Mouse (Mus musculus): ENCODE results near the gene Mbnl1.

The Mbnl1 gene

DNA sequence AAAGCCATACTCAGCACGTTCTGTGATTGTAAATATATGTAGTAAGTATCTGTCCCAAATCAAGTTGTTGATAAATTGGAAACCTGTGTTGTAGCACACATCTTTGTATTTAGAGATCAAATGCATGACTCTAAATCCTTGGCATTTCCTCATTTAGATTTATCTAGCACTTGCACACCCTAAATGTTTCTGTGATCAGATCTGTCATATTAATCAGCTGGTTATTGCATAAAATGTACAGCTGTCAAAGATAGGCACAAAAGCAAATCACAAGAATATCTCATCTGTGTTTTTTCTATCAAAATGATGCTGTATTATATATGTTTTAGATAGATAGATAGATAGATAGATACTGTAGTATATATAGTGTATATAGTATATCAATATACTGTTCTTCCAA lies 98.9 kb downstream of the Mbnl1 start:
- DNase-seq: no peak

DNA sequence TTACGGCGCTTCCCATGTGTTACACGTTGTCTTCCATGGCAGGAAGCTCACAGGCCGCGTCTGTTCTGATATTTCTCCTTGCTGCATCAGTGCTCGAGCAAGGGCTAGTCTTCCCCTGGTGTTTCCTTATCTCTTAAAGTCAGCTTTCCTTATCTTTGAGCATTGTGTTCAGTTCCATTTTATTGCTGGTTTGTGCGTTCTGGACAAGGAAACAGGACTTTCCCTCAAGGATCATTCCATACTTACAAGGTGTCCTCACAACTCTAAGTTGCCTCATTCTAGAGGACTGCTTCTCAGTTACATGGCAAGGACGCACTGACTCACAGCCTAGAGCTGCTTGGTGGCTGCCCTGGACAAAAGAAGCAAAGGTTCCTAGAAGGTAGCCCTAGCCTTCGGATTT lies 101.6 kb downstream of the Mbnl1 start:
- DNase-seq: no peak

DNA sequence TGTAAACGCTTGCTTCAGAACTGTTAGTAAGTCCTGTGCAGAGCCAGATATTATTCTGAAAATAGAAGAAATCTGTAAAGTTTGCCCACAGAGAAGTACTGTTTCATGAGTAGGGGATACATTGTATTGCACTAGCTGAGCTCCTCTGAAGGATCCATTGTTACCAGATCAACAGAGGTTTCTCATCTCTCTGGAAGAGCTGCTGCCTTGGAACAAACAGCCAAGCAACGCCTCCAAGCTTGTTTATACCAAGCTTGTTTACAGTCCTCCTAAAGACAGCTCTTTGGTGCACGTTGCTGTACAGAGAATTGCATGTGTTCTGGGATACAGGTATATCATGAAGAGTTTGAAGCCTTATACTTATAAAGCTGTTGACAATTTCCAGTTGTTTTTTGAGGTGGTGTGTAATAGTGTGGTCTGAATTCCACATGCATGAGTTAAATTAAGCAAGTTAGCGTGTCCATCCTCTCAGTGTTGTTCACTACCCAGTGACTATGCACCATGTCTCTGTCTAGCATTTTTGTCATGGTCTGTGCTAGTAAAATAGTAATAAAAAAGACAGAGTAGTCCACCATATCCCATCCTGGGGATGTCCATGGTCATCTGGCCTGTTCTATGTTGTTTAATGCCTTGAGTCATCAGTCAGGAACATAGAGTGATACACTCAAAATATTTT lies 102.4 kb downstream of the Mbnl1 start:
- DNase-seq: no peak

DNA sequence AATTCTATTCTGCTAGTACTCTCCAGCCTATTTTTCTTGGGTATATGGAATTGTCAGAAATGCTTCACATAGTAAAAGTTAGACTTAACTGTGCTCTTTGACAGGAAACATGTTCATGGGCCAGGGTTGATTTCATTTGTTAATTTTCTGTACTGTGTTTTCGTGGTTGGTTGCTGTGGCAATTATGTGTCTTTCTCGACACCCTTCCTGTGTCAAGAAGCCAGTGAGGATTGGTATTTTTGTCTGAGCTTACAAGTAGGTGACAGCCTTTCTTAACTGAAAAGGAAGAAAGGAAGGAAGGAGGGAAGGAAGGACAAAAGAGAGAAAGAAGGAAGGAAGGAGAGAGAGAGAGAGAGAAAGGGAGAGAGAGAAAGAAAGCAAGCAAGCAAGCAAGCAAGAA lies 103.3 kb downstream of the Mbnl1 start:
- no peak for DNase-seq

DNA sequence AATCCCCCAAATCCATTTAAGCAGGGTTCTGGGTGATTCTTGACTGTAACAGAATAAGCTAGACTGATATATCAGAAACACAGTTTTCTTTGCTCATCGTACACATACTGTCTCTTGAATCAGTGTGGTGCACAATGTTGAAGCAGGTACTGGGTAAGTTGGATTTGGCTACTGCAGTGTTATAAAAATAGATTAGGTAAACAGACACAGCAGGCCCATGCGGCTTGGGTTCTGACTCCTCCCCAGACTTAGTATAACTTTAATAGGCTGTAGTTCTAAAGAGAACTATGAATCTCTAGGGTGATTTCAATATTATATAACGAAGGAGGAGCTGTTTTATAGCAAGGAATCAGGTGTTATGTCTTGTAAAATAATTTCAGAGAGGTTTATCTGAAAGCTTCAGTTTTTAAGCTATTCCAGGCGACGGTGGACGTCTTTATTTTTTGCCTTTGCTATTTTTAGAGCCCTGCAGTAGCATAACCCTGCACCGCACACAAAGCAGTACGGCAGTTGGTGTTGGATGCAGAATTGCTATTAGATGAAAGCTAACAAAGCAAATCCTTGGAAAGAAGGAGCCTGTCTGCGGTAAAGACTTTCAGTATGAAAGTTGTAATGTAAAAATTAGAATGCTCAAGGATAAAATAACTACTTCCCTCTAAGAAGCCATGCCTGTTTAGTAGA lies 103.9 kb downstream of the Mbnl1 start:
- peak; percentile 79 for DNase-seq

DNA sequence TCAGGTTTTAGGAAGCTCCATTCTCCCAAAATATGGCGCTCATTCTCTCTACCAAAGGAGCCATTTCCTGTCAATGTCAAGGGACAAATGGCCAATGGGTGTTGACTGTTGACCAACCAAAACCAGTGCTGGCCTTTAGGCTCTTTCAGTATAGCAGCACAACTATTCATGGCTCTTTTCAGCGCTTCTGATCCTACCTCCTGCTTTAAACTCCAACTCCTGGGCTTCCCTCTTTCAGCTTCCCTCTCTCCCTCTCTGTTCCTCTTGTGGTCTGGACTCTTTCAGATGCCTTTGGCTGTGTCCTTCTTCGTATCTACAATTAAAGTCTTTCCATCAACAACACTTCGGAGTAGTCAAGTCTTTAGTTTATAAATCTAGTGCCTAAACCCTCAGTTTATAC lies 107.2 kb downstream of the Mbnl1 start:
- no peak for DNase-seq

DNA sequence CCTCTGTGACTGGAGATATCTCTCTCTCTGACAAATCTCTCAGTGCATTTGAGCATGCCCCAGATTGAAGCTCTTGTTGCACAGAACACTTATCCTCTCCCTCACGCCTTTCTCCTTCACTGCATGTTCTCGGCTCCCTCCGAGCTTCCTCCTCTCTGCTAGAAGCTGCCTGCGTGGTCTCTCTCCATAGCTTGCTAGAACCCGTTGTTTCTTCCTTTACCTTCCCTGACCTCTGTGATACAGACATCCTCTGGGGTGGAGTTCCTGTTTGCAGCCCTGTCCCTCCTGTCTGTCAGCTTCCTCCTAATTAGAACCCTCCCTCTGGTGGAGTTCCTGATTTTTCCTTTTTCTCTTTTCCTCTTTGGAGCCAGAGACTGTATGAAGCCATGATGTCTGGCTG lies 108.1 kb downstream of the Mbnl1 start:
- no peak for DNase-seq

DNA sequence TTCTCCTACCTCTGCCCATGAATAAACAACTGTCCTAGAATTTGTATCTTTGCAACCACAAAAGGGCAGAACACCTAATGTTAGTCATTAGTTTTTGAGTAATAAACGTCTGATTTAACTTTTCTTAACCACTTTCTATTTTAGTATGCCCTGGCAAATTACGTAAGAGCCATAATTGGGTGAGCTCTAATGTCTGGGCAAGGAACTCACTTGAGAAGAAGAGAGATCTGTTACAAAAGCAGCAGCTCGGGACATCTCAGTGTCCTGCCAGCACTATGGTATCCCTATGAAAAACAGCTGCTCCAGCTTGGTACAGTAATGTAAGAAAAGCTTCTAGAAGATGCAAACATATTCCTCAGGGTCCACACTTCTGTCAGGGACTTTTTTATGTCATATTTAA lies 109.5 kb downstream of the Mbnl1 start:
- DNase-seq: no peak

DNA sequence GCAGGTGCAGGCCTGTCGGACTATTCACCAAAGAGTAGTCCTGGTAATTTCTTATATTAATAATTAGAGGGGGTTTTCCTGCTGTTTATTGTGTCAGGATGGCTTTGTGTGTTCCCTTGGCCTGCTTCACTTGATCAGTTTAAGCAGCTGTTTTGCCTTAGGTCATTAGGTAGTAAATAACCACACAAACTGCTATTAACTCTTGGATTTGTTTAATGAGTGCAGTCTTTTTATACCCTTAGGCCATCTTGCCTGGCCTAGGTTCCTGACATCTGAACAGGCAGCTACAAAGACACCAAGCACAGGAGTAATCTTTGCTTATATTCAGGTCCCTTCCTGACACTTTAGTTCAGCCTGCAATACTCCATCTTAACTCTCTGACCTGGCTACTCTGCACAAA lies 110.0 kb downstream of the Mbnl1 start:
- DNase-seq: no peak

DNA sequence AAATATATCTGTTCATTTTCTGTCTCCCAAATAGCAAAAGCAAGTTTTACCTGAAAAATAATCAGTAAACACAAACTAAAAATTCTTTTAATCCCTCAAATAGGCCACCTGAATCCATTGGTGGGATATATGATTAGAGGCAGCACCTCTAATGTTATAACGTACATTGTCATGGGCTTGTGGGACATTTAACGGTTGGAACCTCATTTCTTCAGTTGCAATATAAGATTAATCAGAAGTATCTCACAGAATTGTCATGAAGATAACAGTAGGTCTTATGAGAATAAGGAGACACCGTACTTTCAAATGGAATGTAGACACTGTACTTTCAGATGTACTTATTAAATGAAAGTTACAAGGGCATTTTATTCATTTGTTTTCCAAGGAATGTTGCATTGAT lies 112.1 kb downstream of the Mbnl1 start:
- no peak for DNase-seq

DNA sequence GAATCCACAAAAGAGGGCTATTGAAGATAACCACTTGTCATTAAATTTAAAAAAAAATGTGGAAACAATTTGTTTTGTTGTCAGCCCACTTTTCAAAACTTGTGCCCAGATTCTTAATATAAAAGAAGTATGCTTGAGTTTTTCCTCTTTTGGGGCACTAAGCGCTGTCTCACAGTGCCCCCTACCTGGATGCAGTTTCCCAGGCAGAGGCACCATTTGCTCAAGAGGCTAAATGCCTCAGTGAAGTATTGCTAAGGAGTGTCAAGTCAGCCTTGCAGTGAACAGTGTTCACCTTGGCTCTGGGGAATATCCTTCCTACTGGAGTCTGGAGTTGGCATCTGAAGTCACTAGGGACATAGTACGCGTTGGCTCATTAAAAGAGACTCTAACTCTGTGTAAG lies 113.4 kb downstream of the Mbnl1 start:
- no peak for DNase-seq

DNA sequence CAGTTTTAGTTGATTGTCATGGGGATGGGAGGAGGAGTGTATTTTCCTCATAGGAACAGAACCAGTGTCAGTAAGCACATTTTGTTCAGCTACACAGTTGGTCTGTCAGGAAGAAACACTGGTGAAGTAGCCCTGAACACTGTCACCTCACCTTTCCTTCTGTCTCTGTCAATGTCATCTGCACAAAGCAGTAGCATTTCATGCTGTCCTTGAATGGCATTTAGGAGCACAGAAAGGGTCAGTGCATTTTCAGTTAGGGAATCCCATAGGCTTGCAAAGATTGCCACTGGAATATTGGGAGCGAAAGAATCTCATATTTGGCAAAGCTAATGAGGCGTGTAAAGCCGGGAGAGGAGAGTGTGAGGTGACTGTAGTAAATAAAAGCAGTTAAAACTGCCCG lies 114.5 kb downstream of the Mbnl1 start:
- no peak for DNase-seq

DNA sequence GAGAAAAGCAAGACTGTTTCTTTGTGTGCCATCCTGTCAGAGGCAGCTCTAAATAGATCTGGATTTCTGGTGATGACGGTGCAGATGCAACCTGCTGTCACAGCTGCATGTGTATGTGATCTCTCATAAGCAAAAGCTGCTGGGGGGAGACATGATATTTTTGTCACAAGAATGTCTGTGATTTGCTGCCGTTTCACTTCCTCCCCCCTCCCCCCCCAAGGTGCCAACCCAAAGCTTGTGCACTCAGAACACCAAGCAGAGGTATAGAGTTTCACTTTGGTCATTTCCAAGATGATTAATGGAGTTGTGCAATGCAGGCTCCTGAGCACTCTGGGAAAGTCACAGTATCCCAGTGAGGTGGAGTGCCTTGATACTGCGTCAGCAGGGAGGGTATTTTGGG lies 116.7 kb downstream of the Mbnl1 start:
- no peak for DNase-seq

DNA sequence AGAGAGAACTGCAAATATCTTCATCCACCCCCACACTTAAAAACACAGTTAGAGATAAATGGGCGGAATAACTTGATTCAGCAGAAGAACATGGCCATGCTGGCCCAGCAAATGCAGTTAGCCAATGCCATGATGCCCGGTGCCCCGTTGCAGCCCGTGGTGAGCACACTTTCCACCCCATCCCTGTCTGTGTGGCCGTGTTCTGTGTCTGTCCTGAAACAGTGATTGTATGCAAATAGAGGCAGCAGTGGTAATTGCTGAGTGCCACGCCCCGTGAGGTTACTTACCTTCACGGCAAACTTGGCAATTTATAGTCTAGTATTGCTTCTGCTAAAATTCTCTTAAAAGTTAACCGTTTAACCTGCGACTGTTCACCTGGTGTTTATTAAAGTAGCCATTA lies 123.0 kb downstream of the Mbnl1 start:
- DNase-seq: no peak

DNA sequence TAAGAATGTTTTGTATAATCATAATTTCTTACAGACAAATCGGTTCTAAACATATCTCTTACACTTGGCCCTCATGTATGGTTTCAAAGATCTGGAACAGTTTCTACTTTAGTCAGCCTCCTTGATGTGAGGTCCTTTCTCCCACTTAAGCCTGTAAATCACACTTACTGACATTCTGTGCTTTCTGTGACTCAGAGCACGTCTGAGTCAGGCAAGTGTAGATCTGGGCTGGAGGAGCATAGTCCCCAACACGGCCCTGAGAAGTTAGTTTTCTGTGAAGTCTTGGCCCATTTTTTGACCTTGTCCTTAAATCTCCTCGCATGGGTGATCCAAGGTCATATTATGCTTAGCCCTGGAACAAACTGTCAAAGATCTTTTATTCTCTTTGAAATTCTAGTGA lies 124.4 kb downstream of the Mbnl1 start:
- no peak for DNase-seq

DNA sequence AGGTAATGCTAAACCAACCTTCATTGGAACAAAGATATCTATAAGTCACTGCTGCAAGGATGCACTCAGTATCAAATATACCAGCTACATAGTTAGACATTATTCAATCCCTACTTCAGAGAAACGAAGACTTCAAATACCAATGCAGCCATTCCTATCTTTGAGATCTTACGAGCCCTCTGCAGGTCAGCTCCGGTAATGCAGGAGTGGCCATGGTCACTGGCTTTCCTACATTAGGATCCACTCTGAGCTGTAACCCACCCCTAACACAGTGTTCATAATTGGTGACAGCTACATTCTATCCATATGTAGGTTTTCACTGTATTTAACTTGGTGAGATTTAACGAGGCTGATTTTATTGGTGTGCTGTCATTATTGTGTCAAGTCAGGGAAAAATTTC lies 129.1 kb downstream of the Mbnl1 start:
- peak; percentile 72 for DNase-seq

DNA sequence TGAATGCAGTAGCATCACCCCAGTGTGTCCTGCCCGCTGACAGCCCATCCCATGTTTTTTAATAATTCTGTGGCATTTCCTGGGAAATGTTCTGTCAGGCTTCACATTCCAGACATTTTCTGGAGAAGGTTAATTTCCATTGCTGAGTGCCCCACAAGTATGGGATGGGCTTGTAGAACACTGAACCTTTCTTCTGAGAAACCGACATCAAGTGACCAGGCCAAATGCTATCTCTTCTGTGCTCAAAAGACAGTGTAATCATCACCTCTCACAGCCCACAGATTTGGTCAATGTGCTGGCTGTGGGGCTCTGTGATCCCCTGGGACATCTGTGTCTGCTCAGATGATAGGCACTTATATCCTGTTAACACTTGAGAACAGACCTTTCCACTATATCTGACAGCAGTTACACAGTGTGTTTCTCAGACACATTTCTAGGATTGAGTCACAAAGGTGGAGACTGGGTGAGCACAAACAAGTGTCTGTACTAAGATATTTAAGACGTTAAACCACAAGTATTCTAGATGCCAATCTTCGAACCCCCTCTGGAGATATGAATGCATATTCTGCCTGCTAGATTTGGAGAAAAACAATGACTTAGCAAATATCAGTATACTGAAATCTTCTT lies 130.4 kb downstream of the Mbnl1 start:
- DNase-seq: no peak

DNA sequence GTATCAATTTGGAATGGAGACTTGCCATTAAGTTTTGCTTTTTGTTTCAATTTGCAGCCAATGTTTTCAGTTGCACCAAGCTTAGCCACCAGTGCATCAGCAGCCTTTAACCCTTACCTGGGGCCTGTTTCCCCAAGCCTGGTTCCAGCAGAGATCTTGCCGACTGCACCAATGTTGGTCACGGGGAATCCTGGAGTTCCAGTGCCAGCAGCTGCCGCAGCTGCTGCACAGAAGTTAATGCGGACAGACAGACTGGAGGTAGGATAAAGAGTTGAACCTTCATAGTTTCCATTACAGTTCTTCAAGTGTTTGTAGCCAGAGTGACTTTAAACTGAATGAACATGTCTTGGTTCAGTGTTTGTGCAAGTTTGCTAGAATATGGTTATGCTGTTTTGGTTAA lies 131.0 kb downstream of the Mbnl1 start:
- DNase-seq: no peak

DNA sequence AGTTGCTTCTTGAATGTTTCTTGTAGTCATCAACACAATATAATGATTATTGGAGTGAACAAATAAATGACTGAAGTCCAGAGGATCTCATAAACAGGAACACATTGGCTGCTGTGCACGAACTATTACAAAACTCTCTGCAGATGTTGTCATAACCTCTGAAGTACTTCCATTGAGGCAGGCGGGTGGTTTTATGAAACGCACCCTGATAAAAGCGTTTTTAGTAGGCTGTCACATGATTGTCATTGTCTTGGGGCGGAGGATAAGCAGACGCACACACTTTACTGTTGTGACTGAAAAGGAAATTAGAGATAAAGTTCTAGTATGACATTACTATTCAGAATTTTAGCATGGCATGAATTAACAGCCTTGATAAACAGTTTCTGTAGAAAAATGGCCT lies 131.6 kb downstream of the Mbnl1 start:
- DNase-seq: no peak

DNA sequence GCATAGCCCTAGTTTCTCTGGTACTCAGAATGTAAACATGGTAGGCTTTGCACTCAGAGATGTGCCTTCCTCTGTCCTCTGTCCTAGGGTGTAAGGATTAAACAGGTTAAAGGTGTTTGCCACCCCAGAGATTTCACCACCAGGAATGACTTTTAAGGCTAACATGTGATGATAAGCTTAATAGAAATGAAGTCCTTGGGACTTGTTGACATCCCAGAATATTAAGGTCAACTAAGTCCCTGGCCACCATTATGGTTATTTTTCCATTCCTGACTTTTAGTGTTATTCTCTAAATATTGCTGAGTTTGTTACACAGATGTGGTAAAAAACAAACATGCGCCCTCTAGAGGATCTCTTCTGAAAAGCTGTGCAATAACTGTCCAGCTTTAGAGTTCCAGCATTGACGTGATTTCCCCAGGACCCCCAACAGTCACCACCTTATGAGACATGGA lies 136.3 kb downstream of the Mbnl1 start:
- DNase-seq: no peak

DNA sequence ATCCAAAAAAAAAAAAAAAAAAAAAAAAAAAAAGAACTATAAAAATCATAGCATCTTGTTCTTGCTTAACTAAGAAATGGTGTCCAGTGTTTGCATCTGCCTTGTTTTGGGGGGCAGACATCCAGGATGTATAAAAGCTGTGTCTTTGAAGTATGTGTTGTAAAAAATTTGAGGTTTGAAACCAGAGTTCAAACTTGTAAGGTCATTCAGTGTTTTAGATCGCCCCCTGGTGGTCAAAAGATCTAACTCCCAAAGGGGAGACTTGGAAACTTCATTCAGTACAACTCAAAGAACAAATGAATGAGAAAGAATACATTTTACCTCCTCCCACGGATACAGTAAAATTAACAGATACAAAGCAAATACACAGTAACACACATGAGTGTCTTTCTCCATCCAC lies 139.2 kb downstream of the Mbnl1 start:
- peak; percentile 37 for DNase-seq

DNA sequence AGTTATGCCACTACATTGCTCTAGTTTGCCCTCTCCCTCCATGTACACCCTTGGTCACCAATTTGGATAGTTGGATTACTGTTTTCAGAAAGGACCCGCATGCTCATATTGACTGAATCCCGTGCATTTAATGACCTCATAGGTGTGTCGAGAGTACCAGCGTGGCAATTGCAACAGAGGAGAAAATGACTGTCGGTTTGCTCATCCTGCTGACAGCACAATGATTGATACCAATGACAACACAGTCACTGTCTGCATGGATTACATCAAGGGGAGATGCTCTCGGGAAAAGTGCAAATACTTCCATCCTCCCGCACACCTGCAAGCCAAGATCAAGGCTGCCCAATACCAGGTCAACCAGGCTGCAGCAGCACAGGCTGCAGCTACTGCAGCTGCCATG lies 140.5 kb downstream of the Mbnl1 start:
- DNase-seq: no peak

DNA sequence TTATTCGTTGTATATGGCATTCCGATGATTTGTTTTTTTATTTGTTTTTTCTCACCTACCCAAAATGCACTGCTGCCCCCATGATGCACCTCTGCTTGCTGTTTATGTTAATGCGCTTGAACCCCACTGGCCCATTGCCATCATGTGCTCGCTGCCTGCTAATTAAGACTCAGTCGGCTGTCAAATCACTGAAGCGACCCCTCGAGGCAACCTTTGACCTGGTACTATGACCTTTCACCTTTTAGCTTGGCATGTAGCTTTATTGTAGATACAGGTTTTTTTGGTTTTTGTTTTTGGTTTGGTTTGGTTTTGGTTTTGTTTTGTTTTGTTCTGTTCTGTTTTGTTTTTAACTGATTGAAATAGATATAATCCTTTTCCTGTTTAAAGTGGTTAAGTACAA lies 141.9 kb downstream of the Mbnl1 start:
- DNase-seq: no peak

DNA sequence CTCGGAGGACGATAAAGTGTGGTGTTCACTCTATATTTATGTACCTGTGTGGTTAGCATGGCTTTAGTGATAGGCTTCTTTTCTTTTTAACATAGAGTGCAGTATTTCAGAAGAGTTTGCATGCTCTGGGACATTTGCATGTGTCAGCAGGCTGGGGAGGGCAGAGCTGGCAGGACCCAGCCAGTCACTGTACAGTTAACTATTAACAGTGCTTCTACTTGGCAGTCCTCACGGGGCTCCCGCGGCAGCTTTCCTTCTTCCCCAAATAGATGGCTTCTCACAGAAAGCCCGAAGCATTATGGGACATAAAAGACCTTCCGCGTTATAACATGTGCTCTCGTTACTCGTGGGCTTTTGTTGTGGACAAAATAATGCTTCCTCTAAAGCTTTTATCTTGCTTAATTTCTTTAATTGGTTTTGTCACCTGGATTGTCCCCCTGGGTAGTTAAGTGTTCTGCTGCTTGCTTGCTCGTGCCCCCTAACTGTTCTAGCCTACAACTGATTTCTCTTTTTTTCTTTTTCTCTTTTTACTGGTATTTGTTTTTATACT lies 142.5 kb downstream of the Mbnl1 start:
- no peak for DNase-seq
